Mouse (Mus musculus) CD4-positive helper T cell, adult 2 months (primary cell): ENCODE results near the gene Riiad1.

Experiments
- DNase-seq: peaks from one replicate; pipeline ENCODE4 v3.0.0-alpha.2; 2012; ENCODE audit warnings: low read depth, missing footprints, low spot score

The Riiad1 gene

DNA sequence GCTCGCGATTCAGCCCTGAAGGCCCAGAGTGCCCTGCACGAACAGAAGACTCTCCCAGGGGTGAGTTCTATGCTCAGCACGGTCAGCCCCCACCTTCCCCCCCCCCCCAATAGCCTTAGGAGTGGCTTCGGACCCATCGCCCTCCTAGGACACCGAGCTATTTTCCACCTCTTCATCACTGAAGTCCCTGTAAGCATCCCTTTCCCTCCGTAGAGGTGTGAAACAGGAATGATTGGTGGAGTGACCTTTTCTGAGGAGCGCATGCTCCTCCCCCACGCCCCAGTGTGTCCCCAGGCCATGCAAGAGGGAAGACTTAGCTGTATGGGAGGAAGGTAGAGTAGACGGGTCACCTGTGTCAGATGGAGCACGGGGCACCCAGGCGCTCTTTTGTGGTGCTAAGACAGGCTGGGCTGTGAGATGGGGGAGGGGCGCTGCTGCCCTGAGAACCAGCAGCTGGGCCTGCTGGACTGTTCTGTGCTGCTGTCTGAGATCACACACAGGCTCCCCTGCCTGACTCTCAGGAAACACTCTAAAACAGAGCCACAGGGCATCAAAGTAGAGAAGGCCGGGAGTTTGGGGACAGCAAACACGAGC, at the start of gene Riiad1:
TSS of gene Riiad1 (minus strand) at position 51 of the 594 bp plus-strand sequence.
- no peak for DNase-seq

DNA sequence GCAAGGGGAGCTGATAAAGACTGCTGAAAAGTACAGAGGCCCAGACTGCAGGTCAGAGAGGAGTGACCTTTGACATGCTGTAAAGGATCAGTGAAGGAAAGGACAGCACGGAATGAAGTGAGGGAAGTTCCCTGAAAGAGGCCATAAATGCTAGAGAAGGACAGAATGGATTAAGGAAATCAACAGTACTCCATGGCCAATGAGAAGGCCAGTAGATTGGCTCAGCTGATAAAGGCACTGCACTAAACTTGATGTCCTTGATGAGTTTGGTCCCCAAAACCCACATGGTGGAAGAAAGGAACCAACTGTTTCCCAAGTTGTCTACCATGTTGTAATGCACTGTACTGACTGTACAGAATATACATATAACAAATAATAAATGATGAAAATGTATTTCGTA, 46.6 kb upstream of the Riiad1 start:
- DNase-seq: no peak

DNA sequence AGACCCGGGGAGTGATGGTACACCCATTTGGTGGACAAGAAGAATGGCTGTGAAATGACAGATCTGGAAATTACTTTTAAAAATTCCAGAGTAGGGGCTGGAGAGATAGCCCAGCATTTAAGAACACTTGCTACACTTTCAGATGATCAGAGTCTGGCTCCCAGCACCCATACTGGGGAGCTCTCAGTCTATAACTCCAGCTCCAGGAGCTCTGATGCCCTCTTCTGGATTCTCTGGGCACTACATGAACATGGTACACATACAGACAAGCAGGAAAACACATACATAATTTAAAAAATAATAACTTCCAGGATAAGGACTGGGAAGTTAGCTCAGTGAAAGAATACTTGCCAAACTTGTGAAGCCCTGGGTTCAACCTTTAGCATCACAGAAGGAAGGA, 26.5 kb upstream of the Riiad1 start:
- DNase-seq: no peak

DNA sequence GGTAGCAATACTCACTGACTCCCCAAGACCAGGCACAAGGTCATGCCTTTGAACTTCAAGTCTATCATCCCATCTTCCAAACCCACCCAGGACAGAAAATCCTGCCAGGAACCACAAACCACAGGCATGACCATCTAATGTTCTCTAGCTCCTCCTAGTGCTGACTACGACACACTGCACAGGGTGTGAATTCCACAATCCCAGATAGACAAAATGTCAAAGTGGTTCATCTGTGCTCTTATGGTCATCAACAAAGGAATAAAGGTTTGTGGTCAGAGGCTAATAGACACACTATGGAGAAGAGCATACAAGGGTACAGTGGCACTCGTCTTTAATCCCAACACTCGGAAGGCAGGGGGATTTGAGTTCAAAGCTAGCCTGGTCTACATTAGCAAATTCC, 22.1 kb upstream of the Riiad1 start:
- no peak for DNase-seq

DNA sequence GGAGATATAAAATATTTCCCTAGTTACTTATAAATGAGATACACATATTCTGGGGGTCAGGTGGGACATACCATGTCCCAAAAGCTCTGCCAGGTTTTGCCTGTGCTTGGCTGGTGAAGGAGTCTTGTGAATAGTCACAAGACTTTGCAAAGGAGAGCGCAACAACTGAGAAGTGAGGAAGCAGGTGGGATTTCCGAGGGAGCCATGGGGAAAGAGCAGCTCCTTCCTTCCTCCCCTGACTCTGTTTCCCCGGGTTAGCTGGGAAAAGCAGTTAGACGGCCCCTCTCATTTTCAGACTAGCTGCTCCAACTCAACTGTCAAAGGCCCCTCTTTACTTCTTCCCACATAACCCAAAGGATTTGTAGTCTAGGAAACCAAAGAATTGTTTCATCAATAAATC, 17.0 kb upstream of the Riiad1 start:
- no peak for DNase-seq

DNA sequence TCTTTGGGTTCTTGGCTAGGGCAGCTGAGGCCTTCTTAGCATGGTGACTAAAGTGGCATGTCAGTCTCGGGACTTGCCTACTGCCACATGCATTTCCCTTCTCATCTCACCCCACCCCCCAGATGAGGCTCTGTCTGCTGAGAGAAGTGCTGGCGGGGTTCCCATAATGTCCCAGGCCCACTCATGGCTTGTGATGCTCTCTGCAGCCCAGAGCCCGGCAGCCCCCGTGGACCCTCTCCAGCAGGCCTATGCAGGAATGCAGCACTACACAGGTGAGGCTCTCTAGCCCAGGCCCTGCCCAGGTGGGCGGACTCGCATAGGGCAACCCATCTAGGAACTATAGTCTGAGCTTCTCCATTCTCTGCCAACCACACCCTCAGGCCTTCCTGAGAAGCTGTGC, 7.4 kb upstream of the Riiad1 start:
- DNase-seq: no peak

DNA sequence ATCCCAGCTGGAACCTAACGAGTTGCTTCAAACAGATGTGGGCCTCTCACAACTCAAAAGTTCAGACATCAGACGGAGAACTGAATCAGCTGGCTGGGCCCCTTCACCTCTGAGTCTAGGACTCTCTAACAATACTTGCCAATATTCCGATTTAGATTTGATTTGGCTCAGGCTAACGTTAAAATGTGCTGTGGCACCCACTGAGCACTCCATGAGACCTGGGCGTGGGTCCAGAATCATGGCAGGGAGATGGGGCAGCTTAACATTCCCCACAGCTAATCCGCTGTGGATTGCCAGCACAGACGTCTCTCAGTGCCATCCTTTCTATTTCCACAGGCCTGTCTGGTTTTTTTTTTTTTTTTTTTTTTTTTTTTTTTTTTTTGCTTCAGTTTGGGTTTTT, 5.8 kb upstream of the Riiad1 start:
- no peak for DNase-seq

DNA sequence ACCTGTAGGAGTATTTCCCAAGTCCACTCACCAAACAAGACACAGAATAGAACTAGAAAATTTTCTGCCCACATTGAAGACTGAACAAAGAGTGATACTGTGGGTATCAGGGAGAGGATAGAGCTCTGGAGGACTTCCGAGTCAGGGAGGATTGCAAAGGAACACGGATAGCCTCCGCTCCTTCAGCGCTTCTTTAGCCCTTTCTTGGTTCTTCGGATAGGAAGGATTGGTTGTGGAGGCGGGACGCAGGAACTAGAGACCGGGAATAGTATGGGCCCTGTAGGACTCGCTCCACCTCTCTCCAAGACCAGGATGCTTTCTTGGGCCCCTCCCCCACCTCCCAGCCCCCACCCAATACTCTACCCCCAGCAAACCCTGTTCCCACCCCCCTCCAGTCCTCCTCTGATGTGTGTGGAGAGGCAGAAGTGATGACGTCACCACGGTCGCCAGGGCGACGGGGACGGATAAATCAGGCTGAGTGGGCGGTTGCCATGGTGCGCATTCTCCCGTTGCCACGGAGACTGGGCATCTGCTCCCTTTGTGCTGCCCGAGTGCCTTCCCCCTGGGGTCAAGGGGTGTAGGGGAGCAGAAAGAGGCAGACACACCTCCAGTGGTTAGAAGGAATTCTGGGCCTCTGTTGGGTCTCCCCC, 3.8 kb upstream of the Riiad1 start:
- peak; percentile 58 for DNase-seq

DNA sequence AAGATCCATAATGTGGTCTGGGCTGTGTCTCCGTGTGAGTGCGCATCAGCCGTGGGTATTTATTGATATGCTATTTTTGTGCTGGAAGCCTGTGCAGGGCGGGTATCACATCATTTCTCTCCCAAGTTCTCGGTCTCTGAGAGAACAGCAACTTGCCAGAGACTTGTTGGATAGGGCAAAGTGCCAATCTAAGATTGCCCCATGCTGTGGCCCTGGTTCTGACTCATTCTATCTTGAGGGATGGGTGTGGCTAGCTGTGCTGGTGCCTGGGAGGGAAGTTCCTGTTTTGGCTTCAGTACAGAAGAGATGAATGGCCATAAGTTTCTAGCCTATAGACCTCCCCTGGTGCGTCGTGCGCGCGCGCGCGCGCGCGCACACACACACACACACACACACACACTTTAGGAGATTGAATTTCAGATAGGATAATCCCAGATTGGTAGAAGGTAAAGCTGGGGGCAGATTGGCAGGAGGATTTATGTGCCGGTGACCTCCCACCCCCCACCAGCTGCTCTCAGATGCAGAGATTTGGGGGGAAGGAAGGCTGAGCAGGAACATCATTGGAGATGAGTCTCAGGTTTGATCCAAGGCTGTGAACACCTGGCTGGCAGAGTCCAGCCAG, 2.7 kb upstream of the Riiad1 start:
- peak; percentile 21 for DNase-seq

DNA sequence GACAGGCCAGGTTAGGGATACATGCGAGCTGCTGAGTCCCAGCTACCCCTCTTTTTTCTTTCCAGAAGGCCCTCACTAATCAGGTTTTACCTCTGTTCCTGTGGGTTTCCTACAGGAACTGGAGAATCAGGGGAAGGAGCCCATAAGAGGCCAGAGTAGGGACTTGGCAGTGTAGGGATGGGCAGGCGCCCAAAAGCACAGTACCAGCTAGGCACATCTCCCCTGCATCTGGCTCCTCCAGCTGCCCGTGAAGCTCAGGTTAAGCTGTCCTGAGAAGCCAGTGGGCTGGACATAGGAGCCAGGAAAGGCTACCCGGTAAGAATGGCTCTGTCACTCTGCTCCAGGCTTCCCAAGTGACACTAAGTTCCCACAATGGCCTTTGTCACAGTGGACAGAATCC, 1.3 kb upstream of the Riiad1 start:
- no peak for DNase-seq

DNA sequence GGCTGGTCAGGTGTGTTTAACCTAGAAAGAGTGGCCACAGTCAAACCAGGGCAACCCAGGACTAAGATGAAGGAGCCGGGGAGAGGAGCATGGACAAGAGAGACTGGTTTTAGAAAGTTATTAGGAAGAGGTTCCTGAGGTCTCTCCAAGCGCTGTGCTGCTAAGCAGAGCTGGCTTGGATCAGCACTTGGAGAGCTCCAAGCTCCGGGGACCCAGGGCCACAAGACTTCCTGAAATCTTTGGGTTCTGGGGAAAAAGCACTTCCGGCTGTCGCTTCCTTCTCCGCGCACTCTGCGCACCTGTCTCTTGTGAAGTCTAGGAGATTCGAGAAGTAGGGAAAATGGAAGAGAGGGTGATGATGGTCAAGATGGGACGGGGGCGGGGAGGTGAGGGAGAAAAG, 577 bp downstream of the Riiad1 start:
- DNase-seq: no peak

DNA sequence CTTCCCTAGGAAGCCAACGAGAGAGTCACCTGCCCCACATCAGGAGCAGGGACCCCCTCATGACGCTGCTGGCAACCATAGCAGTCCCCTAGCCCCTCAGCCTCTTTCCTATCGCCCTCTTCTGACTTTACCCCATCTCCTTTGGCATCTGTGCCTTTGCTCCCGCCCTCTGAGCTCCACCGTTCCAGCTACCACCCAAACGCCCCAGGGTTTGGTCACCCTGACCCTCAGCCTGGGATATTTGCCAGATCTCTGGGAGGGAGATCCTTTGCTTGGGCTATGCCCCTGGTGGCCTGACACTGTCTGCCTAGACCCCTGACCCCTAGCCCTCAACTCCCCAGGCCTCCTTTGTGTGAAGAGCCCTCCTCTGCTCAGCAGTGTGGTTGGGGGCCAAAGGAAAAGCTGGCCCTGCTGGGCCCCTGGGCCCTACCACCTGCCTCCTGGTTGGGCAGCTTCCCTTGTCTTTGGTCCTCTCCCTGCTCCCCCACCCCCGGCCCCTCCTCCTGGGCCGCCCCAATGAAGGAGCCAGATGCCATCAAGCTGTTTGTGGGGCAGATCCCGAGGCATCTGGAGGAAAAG, 1.5 kb downstream of the Riiad1 start:
- no peak for DNase-seq

DNA sequence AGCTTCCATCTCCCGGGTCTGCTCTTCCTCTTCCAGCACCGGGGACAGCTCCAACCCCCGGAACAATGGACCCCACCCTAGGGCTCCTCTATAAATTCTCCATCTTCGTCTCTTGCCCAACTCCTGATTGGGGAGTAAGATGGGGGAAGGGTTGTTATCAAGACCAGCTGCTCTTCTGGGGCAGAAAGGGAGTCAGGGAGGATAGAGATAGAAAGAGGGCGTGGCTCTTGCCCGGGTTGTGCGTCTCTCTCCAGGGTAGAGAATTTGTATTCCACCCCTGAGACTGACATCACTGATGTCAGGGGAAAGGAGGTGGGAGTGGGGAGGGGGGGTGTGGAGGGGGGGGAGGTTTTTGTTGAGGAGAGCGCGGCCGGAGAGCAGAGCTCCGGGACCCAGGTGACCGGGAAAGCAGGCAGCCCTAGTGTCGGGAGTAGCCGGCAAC, 2.1 kb downstream of the Riiad1 start, which contains the start of gene Celf3:
TSS of gene Celf3 (plus strand) at position 315 of the 442 bp plus-strand sequence.
- DNase-seq: no peak

DNA sequence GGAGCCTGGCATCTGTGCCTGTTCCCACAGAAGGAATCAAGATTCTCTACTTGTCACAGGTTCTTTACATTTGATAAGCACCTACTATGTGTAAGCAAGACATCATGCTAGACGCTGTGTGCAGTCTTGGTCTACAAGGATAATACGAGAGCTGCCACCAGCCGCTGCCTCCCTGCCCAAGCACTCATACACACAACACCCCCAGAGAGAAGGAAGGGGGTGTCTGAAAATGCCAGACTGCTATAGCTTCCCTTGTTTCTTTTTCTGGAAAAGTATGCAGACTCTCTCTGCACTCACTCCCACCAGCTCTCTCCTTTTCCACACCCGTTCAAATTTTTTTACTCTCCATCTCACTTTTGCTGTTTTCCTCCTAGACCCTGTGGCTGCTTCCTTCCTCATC, 2.7 kb downstream of the Riiad1 start:
- no peak for DNase-seq

DNA sequence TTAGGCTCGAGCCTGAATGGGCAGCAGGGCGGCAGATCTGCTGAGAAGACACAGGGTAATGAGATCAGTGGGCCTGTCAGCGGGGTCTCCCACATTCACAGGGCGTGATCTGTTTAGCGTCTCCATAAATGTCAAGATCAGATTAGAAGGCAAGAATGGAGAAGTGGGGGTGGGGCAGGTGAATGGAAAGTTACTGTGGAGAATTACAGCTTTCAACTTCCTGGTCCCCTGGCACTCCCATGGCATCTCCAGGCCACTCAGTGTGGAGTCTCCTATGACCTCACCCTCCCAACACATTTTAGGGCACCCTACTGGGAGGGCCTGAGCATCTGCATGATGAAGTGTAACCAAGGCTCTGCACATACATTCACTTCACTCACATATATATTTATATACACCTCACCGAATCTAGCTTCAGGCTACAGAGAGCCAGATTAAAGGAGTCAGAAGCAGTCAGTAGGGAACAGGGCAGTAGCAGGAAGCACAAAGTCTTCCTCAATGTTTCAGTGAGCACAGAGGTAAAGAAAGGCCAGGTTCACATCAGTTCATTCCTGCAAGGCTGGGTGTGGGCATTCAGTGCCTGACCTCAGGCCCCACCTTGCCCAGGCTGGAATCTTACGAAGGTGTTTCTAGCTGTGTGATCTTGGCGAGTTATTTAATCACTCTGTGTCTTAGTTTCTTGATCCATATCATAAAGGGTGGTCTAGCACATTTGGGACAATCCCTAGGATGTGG, 3.7 kb downstream of the Riiad1 start:
- no peak for DNase-seq

DNA sequence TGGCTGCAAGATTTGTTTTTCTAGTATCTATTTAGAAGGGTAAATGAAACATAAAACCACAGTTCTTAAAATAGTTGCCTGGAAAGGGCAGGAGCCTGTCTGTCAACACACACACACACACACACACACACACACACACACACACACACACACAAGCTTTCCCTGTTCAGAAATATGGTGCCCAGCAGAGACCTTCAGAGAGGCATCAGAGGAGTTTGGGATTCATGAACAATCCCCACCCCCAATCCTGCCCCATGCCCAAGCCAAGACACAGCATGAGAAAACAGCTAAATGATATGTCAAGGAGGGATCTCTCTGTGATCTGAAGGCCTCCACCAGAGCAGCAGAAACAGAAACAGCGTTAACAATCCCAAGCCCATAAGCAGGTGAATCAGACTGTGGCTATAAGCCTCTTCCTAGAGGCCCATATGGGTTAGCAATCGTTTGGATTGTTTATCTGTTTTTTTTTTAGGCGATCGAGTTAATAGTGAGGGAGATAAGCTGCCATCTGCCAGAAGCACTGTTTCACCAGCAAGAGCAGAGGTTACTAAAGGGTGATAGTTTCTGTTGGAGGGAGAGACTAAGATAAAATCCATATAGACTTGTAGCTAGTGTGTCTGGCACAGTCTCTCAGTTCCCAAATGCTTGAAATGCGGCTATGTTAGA, 6.4 kb downstream of the Riiad1 start:
- DNase-seq: no peak

DNA sequence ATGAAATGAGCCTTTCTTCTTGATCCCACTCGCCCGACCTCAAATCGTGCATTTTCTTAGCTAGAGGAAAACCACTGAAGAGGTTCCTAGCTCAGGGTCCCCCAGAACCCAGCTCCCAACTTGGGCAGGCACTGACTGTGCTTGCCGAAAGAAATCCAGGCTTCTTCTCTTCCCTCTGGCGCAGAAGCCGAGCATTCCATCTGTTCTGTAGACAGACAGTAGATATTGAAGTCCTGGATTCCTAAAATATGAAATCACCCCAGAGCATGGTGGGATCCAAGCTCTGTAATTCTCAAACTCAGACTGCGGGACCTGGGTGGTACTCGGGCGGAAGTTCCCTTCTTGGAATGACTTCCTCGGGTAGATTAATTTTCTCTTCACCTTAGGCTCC, 7.0 kb downstream of the Riiad1 start:
- no peak for DNase-seq

DNA sequence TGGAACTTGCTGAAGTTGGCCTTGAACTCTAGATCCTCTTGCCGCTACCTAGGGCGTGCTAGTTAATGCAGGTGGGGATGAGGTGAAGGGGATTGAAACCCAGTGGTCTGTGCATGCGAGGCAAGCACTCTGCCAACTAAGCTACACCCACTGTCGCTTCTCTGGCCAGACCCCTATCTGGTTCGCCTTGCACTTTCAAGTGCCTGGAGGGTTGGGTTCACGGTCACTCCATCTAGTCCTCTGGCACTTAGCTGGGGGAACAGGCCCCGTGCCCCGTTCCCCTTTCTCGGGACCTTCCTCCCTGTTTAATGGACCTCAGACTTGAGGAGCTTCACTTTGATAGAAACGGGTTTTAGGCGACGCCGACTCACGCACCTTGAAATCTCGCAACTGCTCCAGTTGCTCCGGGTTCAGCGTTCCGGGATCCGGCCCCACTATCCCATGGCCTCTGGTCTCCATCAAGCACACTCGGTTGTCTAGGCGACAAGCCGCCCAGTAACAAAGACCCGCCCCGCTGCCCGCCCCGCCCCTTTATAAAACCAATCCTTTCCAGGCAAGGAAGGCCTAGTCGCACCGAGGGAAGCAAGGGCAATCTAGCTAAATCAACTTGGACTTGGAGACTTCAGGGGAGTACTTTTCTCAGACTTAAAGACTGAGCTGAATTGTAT, 7.6 kb downstream of the Riiad1 start:
- no peak for DNase-seq

DNA sequence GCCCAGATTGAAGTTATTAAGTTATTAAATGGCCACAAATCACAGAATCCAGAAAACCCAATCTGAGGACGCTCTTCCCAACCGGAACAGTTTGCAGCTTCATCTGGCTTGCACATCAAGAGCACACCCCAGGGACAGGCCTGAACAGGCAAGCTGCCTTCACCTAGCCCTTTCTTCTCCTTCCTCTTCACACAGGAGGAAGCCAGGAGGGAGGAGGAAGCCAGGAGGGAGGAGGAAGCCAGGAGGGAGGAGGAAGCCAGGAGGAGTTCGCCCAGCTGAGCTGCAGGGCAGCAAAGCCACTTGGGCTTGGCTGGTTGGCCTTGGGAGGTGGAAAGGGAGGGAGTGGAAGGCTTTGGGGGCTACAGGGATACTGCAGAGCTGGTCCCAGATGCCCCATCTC, 11.2 kb downstream of the Riiad1 start:
- DNase-seq: no peak

DNA sequence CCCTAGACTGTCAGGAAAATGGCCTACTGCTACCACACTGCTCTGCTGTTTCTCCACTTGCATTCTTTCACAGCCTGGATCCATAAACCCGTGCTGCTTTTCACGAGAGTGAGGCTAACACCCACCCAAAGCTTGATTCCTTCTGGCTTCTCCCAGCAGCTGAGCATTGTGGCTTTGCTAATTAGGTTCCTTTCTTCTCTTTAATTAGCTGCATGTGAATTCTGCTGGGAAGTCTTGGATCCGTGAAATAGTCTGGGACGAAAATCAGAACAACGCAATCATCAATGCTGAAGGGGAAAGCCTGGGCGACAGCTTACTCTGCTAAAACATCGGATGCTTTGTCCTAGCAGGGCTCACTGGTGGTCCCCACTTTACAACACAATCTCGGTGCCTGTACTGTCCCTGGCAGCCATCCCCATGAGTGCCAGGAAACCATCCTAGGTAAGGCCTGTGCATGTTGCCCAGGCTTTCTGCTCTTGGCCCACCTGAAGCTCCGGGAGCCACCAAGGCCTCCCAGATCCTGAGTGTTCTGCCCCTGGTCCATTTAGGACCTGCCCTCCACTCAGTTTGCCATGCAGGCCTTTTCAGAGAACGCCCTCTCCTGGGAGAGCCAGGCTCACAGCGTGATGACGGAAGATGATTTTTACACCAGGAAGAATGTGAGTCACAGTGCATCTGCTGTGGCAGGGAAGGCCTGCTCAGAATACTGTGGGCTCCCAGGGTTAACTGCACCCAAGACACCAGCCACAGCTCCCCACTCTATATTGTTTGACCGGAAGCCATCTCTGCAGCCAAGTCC, 14.3 kb downstream of the Riiad1 start:
- DNase-seq: no peak
